Mouse (Mus musculus) B cell, adult 62 days (primary cell): ENCODE results near the gene Cblc. TPM values are rescaled to one million over a fixed set of nuclear protein-coding genes. Genes with fewer than 3 reads are reported as not detected.

ENCODE experiments used
- total RNA-seq: library from RNA; stranded (reverse); gene quantifications from 4 replicates; pipeline ENCODE4 v1.2.4, GENCODE M21; 2023

The Cblc gene
- total RNA-seq, result 1.2 to 3.7 TPM (median 2.1 TPM) in 3 of 4 replicates, not detected in the other

GRCm38 (mm10) chr7:19796697-19797588, at the start of gene Cblc:
TSS of gene Cblc (minus strand) at chr7:19796809.

GRCm38 (mm10) chr7:19822604-19823058, 26.0 kb upstream of the Cblc start, which contains the start of gene Bcl3:
TSS of gene Bcl3 (minus strand) at chr7:19822770.

GRCm38 (mm10) chr7:19770984-19771391, 25.6 kb downstream of the Cblc start, which contains the start of gene Bcam:
TSS of gene Bcam (minus strand) at chr7:19771016.

GRCm38 (mm10) chr7:19750217-19751069, 46.2 kb downstream of the Cblc start, which contains the start of gene Nectin2:
TSS of gene Nectin2 (minus strand) at chr7:19750483.

Other genes with a start within 250 kb of the Cblc start
- gene Ppp1r37, start 233.7 kb downstream of the Cblc start, total RNA-seq, result 55.1 to 64.0 TPM (median 60.2 TPM) in 4 replicates
- 9.7 to 13.7 TPM (median 12.6 TPM) in 4 replicates for gene Zfp296, start 219.5 kb downstream of the Cblc start, total RNA-seq
- 72.4 to 80.4 TPM (median 77.1 TPM) in 4 replicates for gene Gemin7, start 219.2 kb downstream of the Cblc start, total RNA-seq
- gene Clasrp, start 192.3 kb downstream of the Cblc start, total RNA-seq, result 94.5 to 107 TPM (median 98.1 TPM) in 4 replicates
- gene Relb, start 167.4 kb downstream of the Cblc start, total RNA-seq, result 113 to 122 TPM (median 116 TPM) in 4 replicates
- 64.7 to 85.0 TPM (median 67.9 TPM) in 4 replicates for gene Clptm1, start 131.8 kb downstream of the Cblc start, total RNA-seq
- not detected in 4 replicates for gene Apoc2, start 118.9 kb downstream of the Cblc start, total RNA-seq
- not detected in 4 replicates for gene Gm44805, start 115.4 kb downstream of the Cblc start, total RNA-seq
- gene Apoc4, start 115.3 kb downstream of the Cblc start, total RNA-seq, result not detected in 4 replicates
- not detected in 4 replicates for gene Apoc1, start 104.1 kb downstream of the Cblc start, total RNA-seq
- gene Apoe, start 97.6 kb downstream of the Cblc start, total RNA-seq, result 69.0 to 80.2 TPM (median 73.6 TPM) in 4 replicates
- 52.4 to 61.9 TPM (median 55.5 TPM) in 4 replicates for gene Tomm40, start 81.4 kb downstream of the Cblc start, total RNA-seq
- gene Nectin2, start 46.3 kb downstream of the Cblc start, total RNA-seq, result not detected in 4 replicates
- not detected in 4 replicates for gene Bcam, start 25.8 kb downstream of the Cblc start, total RNA-seq
- 57.3 to 76.7 TPM (median 71.4 TPM) in 4 replicates for gene Bcl3, start 26.0 kb upstream of the Cblc start, total RNA-seq
- gene Gm19345, start 55.2 kb upstream of the Cblc start, total RNA-seq, result not detected in 4 replicates
- 13.2 to 20.2 TPM (median 15.3 TPM) in 4 replicates for gene Ceacam16, start 64.5 kb upstream of the Cblc start, total RNA-seq
- gene Ceacam19, start 91.2 kb upstream of the Cblc start, total RNA-seq, result not detected in 4 replicates
- gene Pvr, start 124.4 kb upstream of the Cblc start, total RNA-seq, result 18.8 to 24.1 TPM (median 21.6 TPM) in 4 replicates
- not detected in 4 replicates for gene Igsf23, start 153.9 kb upstream of the Cblc start, total RNA-seq
- not detected in 4 replicates for gene Ceacam20, start 168.6 kb upstream of the Cblc start, total RNA-seq
- not detected in 4 replicates for gene Nlrp9b, start 194.7 kb upstream of the Cblc start, total RNA-seq